Mouse (Mus musculus) layer of hippocampus, postnatal 25 days (tissue): ENCODE measurements around the gene Cisd1. TPM values are rescaled to one million over a fixed set of nuclear protein-coding genes. Genes with fewer than 3 reads are reported as not detected.

Experiments used
- DNase-seq, 2 experiments: peaks; one replicate each; pipeline ENCODE4 v3.0.0; 2022; ENCODE audit warnings: mixed read lengths in 2 of 2, low spot score in 1 of 2; ENCODE audit errors: extremely low spot score in 1 of 2
- total RNA-seq, 2 experiments: library from RNA; stranded (reverse); gene quantifications; 2 replicates each; pipeline ENCODE4 v1.2.3; 2021

Cisd1 gene
- total RNA-seq, 2 experiments from 2014 or later: 122 to 143 TPM

DNA sequence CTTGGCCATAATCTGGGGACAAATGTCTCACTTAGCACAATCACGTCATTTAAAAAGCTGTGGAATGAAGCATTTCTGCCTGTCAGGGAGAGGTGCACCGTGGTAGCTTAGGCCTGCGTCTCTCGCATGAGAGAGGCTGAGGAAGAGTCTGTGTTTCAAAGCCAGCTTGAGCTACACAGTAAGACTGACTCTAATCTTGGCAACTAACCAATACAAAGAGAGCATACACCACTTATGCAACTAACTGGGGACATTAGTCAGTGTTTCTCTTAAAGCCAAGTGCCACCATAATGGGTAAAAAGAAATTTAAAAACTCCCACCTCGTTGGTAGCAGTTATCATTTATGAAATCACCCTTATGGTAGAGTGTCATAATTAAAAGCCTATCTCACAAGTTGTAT, 15.9 kb downstream of the Cisd1 start:
- DNase-seq: no peak

- no peak for DNase-seq
Observed at GRCm38 (mm10) chr10:71328382-71328781, 16.4 kb downstream of the Cisd1 start.

- no peak for DNase-seq
Observed at GRCm38 (mm10) chr10:71327386-71327785, 17.4 kb downstream of the Cisd1 start.

DNA sequence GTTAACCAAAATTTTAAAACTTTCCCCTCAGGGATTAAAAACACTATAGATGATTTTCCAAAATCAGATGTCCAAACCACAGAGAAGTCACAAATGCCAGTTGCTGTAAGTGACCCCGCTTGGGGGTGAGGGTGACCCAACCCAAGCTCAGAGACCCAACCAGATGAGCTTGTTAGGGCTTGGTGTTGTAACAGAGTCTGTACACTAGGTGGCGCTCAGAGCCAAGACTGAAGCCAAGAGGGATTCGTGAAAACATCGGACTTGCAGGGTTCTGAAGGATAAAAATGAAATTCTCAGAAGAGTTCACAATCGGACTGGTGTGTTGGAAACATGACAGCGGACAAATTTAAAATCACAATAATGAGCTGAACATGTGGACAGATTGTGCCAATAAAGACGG, 18.0 kb downstream of the Cisd1 start:
- DNase-seq: peak; percentile 52 to 76

DNA sequence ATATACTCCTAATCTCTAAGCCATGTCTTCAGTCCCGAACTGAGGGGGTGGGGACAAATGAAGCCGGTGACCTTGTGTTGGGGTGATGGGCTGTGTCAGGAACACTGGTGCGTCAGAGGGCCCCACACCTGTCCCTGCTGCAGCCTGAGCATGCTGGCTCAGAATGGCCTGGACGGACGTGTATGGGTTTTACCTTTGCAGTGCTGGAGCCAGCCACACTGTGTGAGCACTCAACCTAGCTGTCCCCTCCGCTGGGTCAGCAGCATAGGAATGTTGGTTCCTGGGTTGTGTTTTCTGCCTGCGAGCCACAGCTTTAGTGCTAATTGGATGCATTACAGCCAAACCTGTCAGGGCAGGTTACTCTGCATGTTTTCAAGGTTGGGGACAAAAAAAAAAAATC, 18.6 kb downstream of the Cisd1 start:
- DNase-seq: no peak

DNA sequence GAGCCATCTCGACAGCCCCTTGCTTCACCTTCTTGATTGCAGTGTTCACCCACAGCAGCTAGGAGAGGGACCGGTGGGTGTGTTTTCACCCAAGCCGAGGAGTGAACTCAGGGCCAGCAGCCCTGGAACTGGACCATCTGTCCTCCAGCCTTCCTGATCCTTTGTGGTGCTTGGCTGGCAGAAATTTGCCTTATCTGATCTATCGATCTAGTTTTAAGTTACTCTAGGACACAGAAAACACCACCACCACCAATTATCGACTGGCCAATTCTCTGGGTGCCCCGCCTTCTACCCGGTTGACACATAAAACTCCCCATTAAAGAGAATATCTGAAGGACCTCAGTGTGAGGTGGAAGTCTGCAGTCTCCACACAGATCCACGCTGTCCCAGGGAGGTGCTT, 21.1 kb downstream of the Cisd1 start:
- no peak for DNase-seq

DNA sequence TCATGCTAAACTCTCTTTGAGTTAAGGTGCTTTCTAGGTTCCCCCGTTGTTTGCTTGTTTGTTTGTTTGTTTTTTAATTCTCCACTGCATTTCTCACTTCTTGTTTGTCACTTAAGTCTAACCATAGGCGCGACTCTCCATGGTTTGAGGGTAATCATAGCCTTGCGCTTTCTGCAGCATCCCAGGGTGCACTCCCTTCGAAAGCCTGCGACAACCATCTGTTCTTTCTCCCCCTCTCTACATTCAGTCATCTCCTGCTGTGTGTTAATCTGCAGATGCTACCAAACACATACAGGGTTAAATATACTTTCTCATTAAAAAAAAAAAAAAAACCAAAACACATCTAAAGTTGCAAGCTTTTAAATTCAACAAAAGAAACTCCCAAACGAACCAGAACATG, 28.3 kb downstream of the Cisd1 start:
- DNase-seq: no peak

GRCm38 (mm10) chr10:71316056-71316455, 28.7 kb downstream of the Cisd1 start:
- DNase-seq: no peak

DNA sequence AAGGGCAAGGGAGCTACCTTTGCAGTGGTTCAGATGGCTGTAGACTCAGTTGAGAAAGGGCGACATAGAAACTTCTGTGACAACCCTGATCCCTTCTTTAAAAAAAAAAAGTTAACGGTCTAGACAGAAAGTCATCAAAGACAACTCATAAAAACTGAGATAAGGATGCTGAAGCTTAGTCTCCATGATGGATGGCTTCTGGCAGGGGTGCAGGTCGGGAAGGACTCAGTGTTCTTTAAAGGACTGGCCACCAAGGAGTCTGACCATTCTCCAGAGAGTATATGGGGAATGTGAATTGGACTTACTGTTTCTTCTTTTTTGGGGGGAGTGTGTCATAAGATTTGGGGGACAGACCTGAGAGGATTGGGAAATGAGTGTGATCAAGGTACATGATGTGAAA, 30.2 kb downstream of the Cisd1 start:
- DNase-seq: no peak

- DNase-seq: no peak
Observed at GRCm38 (mm10) chr10:71310288-71310687, 34.5 kb downstream of the Cisd1 start.

GRCm38 (mm10) chr10:71308199-71308598, 36.6 kb downstream of the Cisd1 start:
- DNase-seq: no peak

DNA sequence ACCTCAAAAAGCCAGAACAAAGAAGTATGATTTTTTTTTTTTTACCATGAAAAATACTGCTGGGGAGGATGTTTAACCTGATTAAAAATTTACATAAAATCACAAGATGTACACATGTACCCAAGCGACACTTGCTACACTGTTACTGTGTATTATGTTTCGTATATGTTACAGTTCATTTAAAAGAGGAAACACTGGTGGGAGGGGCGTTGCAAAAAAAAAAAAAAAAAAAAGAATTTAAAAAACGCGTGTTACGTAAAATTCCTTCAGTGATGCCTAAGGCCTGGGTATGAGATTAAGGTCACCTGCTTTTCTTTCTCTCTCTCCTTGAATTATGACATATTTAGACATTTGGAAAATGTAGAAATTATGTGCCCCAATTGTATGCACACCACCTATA, 38.0 kb downstream of the Cisd1 start:
- no peak for DNase-seq

DNA sequence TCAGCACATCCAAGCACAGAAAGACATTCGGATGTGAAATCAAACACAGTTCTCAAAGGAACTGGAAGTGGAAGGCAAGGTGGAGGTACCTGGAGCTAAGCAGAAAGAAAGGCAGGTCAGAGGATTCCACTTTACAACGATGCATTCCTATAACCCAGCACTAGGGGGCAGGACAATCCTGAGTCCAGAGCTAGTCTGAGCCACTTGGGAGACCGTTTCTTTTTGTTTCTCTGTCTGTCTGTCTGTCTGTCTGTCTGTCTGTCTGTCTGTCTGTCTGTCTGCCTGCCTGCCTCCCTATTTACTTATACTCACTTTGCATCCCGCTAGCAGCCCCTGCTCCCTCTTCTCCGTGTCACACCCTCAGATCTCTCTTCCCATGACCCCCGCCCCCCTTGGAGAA, 38.6 kb downstream of the Cisd1 start:
- peak in 1 of 2 experiments; percentile 61 for DNase-seq

DNA sequence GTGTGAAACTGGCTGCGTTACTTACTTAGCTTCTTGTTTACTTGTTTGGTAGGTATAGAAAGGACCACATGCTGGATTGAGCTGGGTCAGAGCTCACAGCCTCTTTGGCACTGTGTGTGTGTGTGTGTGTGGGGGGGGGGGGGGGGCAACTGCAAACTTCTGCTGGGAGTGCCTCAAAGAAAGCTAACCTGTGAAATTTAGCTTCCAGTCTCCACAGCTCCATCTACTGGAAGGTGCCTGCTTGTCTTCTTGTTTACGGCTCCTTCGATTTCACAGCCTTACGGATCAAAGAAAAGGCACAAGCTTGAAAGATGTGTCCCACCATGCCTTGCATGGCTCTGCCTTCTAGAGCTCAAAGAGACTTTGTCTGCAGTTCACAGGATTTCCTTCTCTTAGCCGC, 42.3 kb downstream of the Cisd1 start:
- DNase-seq: no peak

DNA sequence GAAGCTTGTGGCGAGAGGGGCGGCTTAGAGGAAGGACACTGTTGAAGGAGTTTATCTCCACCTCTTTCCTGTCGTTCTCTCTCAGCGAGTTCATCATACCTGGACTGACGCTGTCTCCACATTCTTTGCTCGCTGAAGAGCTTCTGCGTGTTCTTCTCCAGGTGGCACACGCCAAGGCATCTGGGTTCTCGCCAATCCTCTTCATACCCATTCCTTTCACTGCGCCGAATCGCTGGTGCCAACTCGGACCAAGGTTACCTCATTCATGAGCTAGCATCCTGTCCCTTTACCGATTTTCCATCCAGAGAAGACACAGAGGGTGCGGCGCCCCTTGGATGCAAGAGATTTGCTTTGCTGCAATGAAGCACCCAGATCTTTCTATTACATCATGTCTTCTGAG, 44.6 kb downstream of the Cisd1 start:
- no peak for DNase-seq

DNA sequence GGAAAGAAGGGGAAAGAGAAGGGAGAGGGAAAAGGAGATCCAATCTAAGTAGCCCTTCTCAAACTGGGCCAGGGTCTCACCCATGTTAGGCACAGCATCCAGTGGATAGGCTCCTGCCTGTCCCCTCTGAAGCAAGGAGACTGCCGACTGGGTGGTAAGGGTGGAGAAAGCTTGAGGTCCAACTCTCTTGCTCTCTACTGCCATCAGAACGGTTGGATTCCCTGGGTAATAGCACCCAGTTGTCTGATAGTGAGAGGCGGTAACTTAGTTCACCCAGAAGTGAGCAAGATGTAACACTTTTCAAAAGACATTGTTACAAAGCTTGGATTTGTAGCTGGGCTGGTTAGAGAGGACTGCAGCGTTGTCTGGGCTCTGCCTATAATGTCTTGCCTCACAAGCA, 51.5 kb downstream of the Cisd1 start:
- no peak for DNase-seq

DNA sequence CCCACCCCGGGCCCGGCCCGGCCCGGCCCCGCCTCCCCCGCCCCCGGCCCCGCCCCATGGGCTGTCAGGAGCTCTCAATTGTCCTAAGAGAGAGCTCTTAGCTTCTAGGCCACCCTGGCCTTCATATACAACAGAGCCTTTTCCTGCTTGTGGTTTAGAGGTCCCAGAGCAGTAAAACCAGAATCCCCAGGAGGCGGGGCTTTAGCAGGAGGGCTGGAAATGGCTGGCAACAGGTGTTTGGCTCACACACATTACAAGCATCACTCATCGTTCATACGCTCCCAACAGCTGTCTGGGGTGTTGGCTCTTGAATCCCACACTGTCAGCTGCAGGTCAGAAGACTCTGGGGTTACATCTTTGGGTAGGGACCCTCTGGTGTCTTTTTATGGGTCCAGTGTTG, 52.5 kb downstream of the Cisd1 start:
- no peak for DNase-seq

DNA sequence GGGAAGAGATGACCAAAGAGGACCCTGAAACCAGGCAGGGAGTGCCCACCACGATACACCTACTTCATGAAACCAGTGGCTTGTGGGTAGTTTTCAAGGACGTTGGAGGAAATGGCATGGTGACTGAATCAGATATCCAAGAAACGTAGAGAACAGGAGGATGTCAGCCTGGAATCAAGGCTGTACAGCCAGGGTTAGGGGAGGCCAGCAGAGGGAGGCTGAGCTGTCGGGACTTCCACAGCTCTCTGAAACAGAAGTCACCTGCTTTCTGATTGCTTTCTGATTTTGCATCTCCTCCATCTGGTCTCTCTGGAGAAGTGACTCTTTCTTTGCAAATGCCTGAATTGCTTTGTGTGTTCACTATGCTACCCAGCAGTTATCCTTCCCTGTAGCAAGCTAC, 53.0 kb downstream of the Cisd1 start:
- no peak for DNase-seq

GRCm38 (mm10) chr10:71291179-71291661, 53.5 kb downstream of the Cisd1 start:
- DNase-seq: no peak

DNA sequence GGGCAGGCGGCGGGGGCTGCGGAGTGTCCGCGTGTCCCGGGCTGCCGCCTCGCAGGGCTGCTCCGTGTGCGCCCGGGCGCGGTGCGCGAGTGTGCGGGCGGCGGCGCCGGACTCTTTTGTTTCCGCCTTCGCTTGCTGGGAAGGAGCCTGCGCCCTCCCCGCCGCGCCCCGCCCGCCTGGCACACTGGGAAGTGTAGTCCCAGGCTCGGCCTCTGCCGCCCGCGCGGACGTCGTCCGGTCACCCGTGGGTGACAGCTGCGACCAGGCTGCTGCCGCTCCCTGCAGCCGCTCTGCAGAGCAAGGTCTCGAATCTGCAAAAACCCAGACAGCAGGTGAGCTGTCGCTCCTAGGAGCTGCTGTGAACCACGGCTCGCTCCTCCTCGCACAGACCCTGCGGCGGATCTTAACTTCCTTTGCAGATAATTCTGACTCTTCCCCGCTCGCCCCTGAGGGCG, 59.6 kb downstream of the Cisd1 start, which contains the start of gene Ube2d1:
Gene Ube2d1 (minus strand): TSS at position 137 of the 455 bp plus-strand sequence.
- peak; percentile 81 to 88 for DNase-seq

DNA sequence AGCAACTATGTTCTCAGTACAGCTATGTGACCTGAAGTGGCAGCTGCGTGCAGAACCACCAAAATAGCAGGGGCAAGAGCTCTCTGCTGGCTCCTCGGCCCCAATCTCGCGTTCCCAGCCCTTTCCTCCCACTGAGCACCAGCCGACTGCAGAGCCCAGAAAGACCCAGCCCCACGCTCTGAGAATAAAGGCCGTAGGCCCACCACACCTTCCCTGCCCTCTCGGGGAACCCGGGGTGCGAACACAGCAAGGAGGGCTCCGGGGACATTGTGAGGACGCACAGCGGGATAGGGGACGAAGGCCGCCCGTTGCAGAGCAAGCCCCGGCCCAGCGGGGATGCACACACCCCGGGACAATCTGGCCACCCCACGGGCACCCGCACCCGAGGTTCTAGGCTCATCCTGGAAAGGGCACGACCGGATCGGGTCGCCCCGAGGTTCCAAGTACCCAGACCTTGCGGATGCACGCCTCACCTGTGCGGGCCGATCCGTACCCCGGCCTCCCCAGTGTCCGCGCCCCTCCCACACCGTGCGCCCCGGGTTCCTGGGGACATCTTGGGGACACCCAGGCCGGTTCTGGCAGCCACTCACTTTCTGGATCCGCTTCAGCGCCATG, 60.1 kb downstream of the Cisd1 start:
- peak; percentile 25 to 49 for DNase-seq

- DNase-seq: no peak
Observed at GRCm38 (mm10) chr10:71284131-71284510, 60.6 kb downstream of the Cisd1 start.
